Mouse (Mus musculus): ENCODE measurements around the gene Casp2.
A peak's percentile ranks its signal among the peaks of the same experiment; 100 is the strongest.

DNA sequence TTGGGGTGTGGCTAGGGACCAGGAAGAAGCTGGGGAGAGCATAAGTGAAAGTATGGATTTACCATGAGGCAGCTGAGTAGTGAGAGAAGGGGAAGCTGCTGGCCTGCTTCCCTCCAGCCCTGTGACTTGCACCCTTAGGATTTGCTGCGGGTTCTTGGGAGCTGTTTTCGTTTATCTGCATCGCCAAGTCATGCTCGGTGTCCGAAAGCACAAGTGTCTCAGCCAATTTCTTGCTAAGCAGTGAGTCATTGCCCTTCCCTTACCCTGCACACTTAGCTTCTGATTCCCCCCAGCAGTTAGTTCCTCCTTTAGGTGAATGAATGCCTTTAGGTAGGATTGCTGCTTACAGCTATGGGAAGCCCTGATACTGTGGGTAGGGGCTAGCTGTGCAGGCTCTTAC lies 34.6 kb downstream of the Casp2 start:
- TF ChIP-seq USF1 (IDR thresholded peaks at IDR 0.05; ENCODE audit: low read depth) (peak; percentile 37), CTCF (IDR thresholded peaks at IDR 0.05; ENCODE audit: control insufficient read depth, insufficient read depth, insufficient read length) (no peak), MYOD1 (IDR thresholded peaks at IDR 0.05; ENCODE audit: control insufficient read depth, insufficient read length, low read depth) (no peak), MYOG (IDR thresholded peaks at IDR 0.05; ENCODE audit: control insufficient read depth, extremely low read depth, insufficient read length) (no peak), CEBPB (IDR thresholded peaks at IDR 0.05; ENCODE audit: low read depth) (no peak), MAX (IDR thresholded peaks at IDR 0.05) (peak; percentile 48)
